Mouse (Mus musculus): ENCODE data around the gene Lpcat2.

Lpcat2 gene

GRCm38 (mm10) chr8:92855171-92855894 is at the start of gene Lpcat2:
Lpcat2 (plus strand) TSS chr8:92855339.
- 1% methylated on average over 50 of the region's 50 CpGs for WGBS

GRCm38 (mm10) chr8:92812773-92813172 is 42.4 kb upstream of the Lpcat2 start:
- 90% methylated on average over 2 of the region's 2 CpGs for WGBS

GRCm38 (mm10) chr8:92815661-92816060 is 39.5 kb upstream of the Lpcat2 start:
- 66% methylated on average over 5 of the region's 5 CpGs for WGBS

GRCm38 (mm10) chr8:92817928-92818818 is 37.0 kb upstream of the Lpcat2 start:
- 17% methylated on average over 6 of the region's 6 CpGs for WGBS

- WGBS: 76% methylated on average over 5 of the region's 5 CpGs
These were observed 32.8 kb upstream of the Lpcat2 start for GRCm38 (mm10) chr8:92822386-92822785.

GRCm38 (mm10) chr8:92825991-92826390 is 29.1 kb upstream of the Lpcat2 start:
- 60% methylated on average over 4 of the region's 4 CpGs for WGBS

GRCm38 (mm10) chr8:92827243-92828034 is 27.7 kb upstream of the Lpcat2 start, which contains the start of gene Mmp2:
Mmp2 (plus strand) TSS chr8:92827291.
- WGBS: 7% methylated on average over 37 of the region's 37 CpGs

- WGBS: 50% methylated on average over 15 of the region's 15 CpGs
These were observed 26.8 kb upstream of the Lpcat2 start for GRCm38 (mm10) chr8:92828251-92828743.

- WGBS: 71% methylated on average over 5 of the region's 5 CpGs
These were observed 20.9 kb upstream of the Lpcat2 start for GRCm38 (mm10) chr8:92834065-92834731.

- 87% methylated on average over 11 of the region's 11 CpGs for WGBS
These were observed 20.2 kb upstream of the Lpcat2 start for GRCm38 (mm10) chr8:92834786-92835500.

- 98% methylated on average over 11 of the region's 11 CpGs for WGBS
These were observed 19.2 kb upstream of the Lpcat2 start for GRCm38 (mm10) chr8:92835901-92836300.

GRCm38 (mm10) chr8:92838616-92839015 is 16.5 kb upstream of the Lpcat2 start:
- WGBS: 85% methylated on average over 3 of the region's 3 CpGs

GRCm38 (mm10) chr8:92839161-92839560 is 16.0 kb upstream of the Lpcat2 start:
- WGBS: 97% methylated on average over 8 of the region's 8 CpGs

GRCm38 (mm10) chr8:92839876-92840275 is 15.3 kb upstream of the Lpcat2 start:
- WGBS: 88% methylated on average over 7 of the region's 7 CpGs

- WGBS: 20% methylated on average over 3 of the region's 3 CpGs
These were observed 8.5 kb upstream of the Lpcat2 start for GRCm38 (mm10) chr8:92846684-92847083.

- WGBS: 36% methylated on average over 9 of the region's 9 CpGs
These were observed 7.8 kb upstream of the Lpcat2 start for GRCm38 (mm10) chr8:92847299-92847698.

GRCm38 (mm10) chr8:92849261-92849660 is 5.9 kb upstream of the Lpcat2 start:
- WGBS: 69% methylated on average over 6 of the region's 6 CpGs

GRCm38 (mm10) chr8:92850239-92850638 is 4.9 kb upstream of the Lpcat2 start:
- WGBS: 45% methylated on average over 4 of the region's 4 CpGs

- WGBS: 80% methylated on average over 3 of the region's 3 CpGs
These were observed 3.8 kb upstream of the Lpcat2 start for GRCm38 (mm10) chr8:92851381-92851780.

- WGBS: 69% methylated on average over 18 of the region's 18 CpGs
These were observed 1.8 kb upstream of the Lpcat2 start for GRCm38 (mm10) chr8:92853188-92853983.

All from cerebral cortex, adult 2 months (tissue).